Mouse (Mus musculus): Measurements from ENCODE around the gene Fopnl.

- TF ChIP-seq GATA1 (IDR thresholded peaks at IDR 0.05; ENCODE audit: borderline replicate concordance, low read length): no peak
- TF ChIP-seq FLI1 (IDR thresholded peaks at IDR 0.05; ENCODE audit: low read length): no peak
Measured at GRCm38 (mm10) chr16:14344967-14345366, 27.8 kb upstream of the Fopnl start.
